In genomic region chr8:123981674-123982073, GRCm38 (mm10) we compare ENCODE assay signal across 8 mouse cellular contexts. TPM values are rescaled to one million over a fixed set of nuclear protein-coding genes. Genes with fewer than 3 reads are reported as not detected.
DNase-seq lines count a peak whose midpoint lies in the region; ATAC-seq and TF ChIP-seq lines count a peak whose summit lies in the region.

No protein-coding gene starts in this region.

- H3K4me2 ChIP-seq in heart, embryonic 15.5 days: peak overlapping the region; percentile 78
- H3K4me2 ChIP-seq in neural tube, embryonic 12.5 days (replicated peaks): peak overlapping the region; percentile 96

- H3K4me1 ChIP-seq in erythroblast, embryonic 14.5 days (ENCODE audit: control insufficient read depth): peaks cover 63% of the 10 kb centered on the region
- peaks cover 5% of the 10 kb centered on the region; the same call in 1 of the 2 replicates for H3K4me1 ChIP-seq in bone marrow, adult 2 months (ENCODE audit: control insufficient read depth, insufficient read depth, low read length)
- peaks cover 41% of the 10 kb centered on the region for H3K4me1 ChIP-seq in heart, embryonic 15.5 days (replicated peaks)
- H3K4me1 ChIP-seq in neural tube, embryonic 12.5 days: peaks cover 10% of the 10 kb centered on the region

- DNase-seq in layer of hippocampus, postnatal 36 days: peak; percentile 42 to 48
- DNase-seq in thymus, adult 18-20 months: no peak
- no peak for DNase-seq in spleen, adult 12 weeks (ENCODE audit: low spot score)

- H3K36me3 ChIP-seq in erythroblast, embryonic 14.5 days (ENCODE audit: control insufficient read depth): peaks cover 80% of the 10 kb centered on the region
- H3K36me3 ChIP-seq in heart, embryonic 15.5 days: no peaks in the 10 kb centered on the region
- H3K36me3 ChIP-seq in neural tube, embryonic 12.5 days: no peaks in the 10 kb centered on the region

- peak overlapping the region; percentile 76; the same call in 1 of the 2 replicates for H3K27ac ChIP-seq in bone marrow, adult 2 months (ENCODE audit: control insufficient read depth, insufficient read depth, low read depth, low read length, poor library complexity)
- no peak overlapping the region for H3K27ac ChIP-seq in heart, embryonic 15.5 days
- H3K27ac ChIP-seq in neural tube, embryonic 12.5 days: no peak overlapping the region

- no peak for TF ChIP-seq POLR2A in bone marrow, adult 2 months (IDR thresholded peaks at IDR 0.05; ENCODE audit: borderline replicate concordance, control insufficient read depth, low read depth, low read length)

- peak overlapping the region; percentile 74 for H3K4me3 ChIP-seq in erythroblast, embryonic 14.5 days (replicated peaks)
- peak overlapping the region; percentile 91 for H3K4me3 ChIP-seq in bone marrow, adult 2 months (replicated peaks; ENCODE audit: control insufficient read depth, low read depth, low read length)
- H3K4me3 ChIP-seq in heart, embryonic 15.5 days: peak overlapping the region; percentile 63
- H3K4me3 ChIP-seq in neural tube, embryonic 12.5 days: no peak overlapping the region

- no peak for TF ChIP-seq CTCF in bone marrow, adult 2 months (IDR thresholded peaks at IDR 0.05; ENCODE audit: control insufficient read depth, insufficient read depth, low read length)

- H3K9me3 ChIP-seq in erythroblast, embryonic 14.5 days (ENCODE audit: control insufficient read depth, low read length): no peaks in the 10 kb centered on the region
- H3K9me3 ChIP-seq in heart, embryonic 15.5 days (replicated peaks): no peaks in the 10 kb centered on the region
- no peaks in the 10 kb centered on the region for H3K9me3 ChIP-seq in neural tube, embryonic 12.5 days

- H3K27me3 ChIP-seq in erythroblast, embryonic 14.5 days (ENCODE audit: control insufficient read depth): no peaks in the 10 kb centered on the region
- H3K27me3 ChIP-seq in heart, embryonic 15.5 days: no peaks in the 10 kb centered on the region
- H3K27me3 ChIP-seq in neural tube, embryonic 12.5 days (replicated peaks): no peaks in the 10 kb centered on the region

- no peak overlapping the region for H3K9ac ChIP-seq in heart, embryonic 15.5 days
- H3K9ac ChIP-seq in neural tube, embryonic 12.5 days: no peak overlapping the region

- WGBS in bone marrow, adult 2 months: 39% methylated on average over 4 of the region's 4 CpGs
- 35% methylated on average over 4 of the region's 4 CpGs for WGBS in heart, embryonic 15.5 days
- WGBS in neural tube, embryonic 12.5 days: 59% methylated on average over 4 of the region's 4 CpGs

- ATAC-seq in erythroblast, adult 5-6 weeks (replicated peaks; ENCODE audit: low FRiP score, poor library complexity, severe bottlenecking): no peak
- ATAC-seq in heart, embryonic 15.5 days (replicated peaks; ENCODE audit: insufficient number of reproducible peaks, insufficient read depth, low FRiP score, low read depth): no peak
- ATAC-seq in neural tube, embryonic 12.5 days (ENCODE audit: low FRiP score, low read depth): no peak

RNA-seq across cellular contexts. Expression of gene Abcb10, which starts 1.2 kb away (rescaled TPM):
- polyA plus RNA-seq in erythroblast, embryonic 14.5 days (2012): 12.9 and 15.2 TPM in 2 replicates
- total RNA-seq in erythroblast, adult 5-6 weeks (2015; ENCODE audit: low replicate concordance): 323 and 353 TPM in 2 replicates
- total RNA-seq in erythroblast, adult 5-6 weeks (2017; ENCODE audit: low replicate concordance): 448 and 511 TPM in 2 replicates
- 78.8 and 100 TPM in 2 replicates for polyA plus RNA-seq in bone marrow, adult 2 months (2011; ENCODE audit: insufficient read depth, insufficient read length, low replicate concordance, missing spikeins)
- 17.1 and 20.6 TPM in 2 replicates for polyA plus RNA-seq in heart, embryonic 15.5 days (2015; fragmentation: Nextera tagmentation; extraction: Ambion mirVana)
- 10 to 100 TPM; 18.5 to 18.8 TPM for total RNA-seq in layer of hippocampus, postnatal 36 days (2021)
- 19.5 and 19.9 TPM in 2 replicates for polyA plus RNA-seq in neural tube, embryonic 12.5 days (2016; fragmentation: Nextera tagmentation; extraction: Ambion mirVana)

RNA-seq across cellular contexts. Expression of gene Nup133, which starts 32.6 kb away (rescaled TPM):
- 0.49 and 0.92 TPM in 2 replicates for polyA plus RNA-seq in erythroblast, embryonic 14.5 days (2012)
- total RNA-seq in erythroblast, adult 5-6 weeks (2015; ENCODE audit: low replicate concordance): 40.0 and 44.9 TPM in 2 replicates
- total RNA-seq in erythroblast, adult 5-6 weeks (2017; ENCODE audit: low replicate concordance): 69.3 and 79.0 TPM in 2 replicates
- 7.5 and 13.5 TPM in 2 replicates for polyA plus RNA-seq in bone marrow, adult 2 months (2011; ENCODE audit: insufficient read depth, insufficient read length, low replicate concordance, missing spikeins)
- polyA plus RNA-seq in heart, embryonic 15.5 days (2015; fragmentation: Nextera tagmentation; extraction: Ambion mirVana): 21.1 and 25.4 TPM in 2 replicates
- total RNA-seq in layer of hippocampus, postnatal 36 days (2021): 10 to 100 TPM; 21.8 to 22.2 TPM
- polyA plus RNA-seq in neural tube, embryonic 12.5 days (2016; fragmentation: Nextera tagmentation; extraction: Ambion mirVana): 38.5 and 39.8 TPM in 2 replicates

RNA-seq across cellular contexts. Expression of gene Taf5l, which starts 39.5 kb away (rescaled TPM):
- polyA plus RNA-seq in erythroblast, embryonic 14.5 days (2012): 1.8 TPM in 2 replicates
- total RNA-seq in erythroblast, adult 5-6 weeks (2015; ENCODE audit: low replicate concordance): 17.6 and 18.6 TPM in 2 replicates
- 16.5 and 24.8 TPM in 2 replicates for total RNA-seq in erythroblast, adult 5-6 weeks (2017; ENCODE audit: low replicate concordance)
- polyA plus RNA-seq in bone marrow, adult 2 months (2011; ENCODE audit: insufficient read depth, insufficient read length, low replicate concordance, missing spikeins): 13.2 and 16.7 TPM in 2 replicates
- 20.3 and 28.9 TPM in 2 replicates for polyA plus RNA-seq in heart, embryonic 15.5 days (2015; fragmentation: Nextera tagmentation; extraction: Ambion mirVana)
- 10 to 100 TPM; 19.6 to 20.8 TPM for total RNA-seq in layer of hippocampus, postnatal 36 days (2021)
- polyA plus RNA-seq in neural tube, embryonic 12.5 days (2016; fragmentation: Nextera tagmentation; extraction: Ambion mirVana): 34.6 and 35.1 TPM in 2 replicates

RNA-seq across cellular contexts. Expression of gene Urb2, which starts 39.6 kb away (rescaled TPM):
- polyA plus RNA-seq in erythroblast, embryonic 14.5 days (2012): 0.09 and 0.17 TPM in 2 replicates
- total RNA-seq in erythroblast, adult 5-6 weeks (2015; ENCODE audit: low replicate concordance): 4.6 and 9.4 TPM in 2 replicates
- total RNA-seq in erythroblast, adult 5-6 weeks (2017; ENCODE audit: low replicate concordance): 4.6 and 5.0 TPM in 2 replicates
- 3.0 and 4.4 TPM in 2 replicates for polyA plus RNA-seq in bone marrow, adult 2 months (2011; ENCODE audit: insufficient read depth, insufficient read length, low replicate concordance, missing spikeins)
- 2.3 and 3.5 TPM in 2 replicates for polyA plus RNA-seq in heart, embryonic 15.5 days (2015; fragmentation: Nextera tagmentation; extraction: Ambion mirVana)
- total RNA-seq in layer of hippocampus, postnatal 36 days (2021): 10 to 100 TPM; 11.8 to 12.5 TPM
- 5.0 and 5.5 TPM in 2 replicates for polyA plus RNA-seq in neural tube, embryonic 12.5 days (2016; fragmentation: Nextera tagmentation; extraction: Ambion mirVana)

Comparison
In these comparisons a context has a peak if more than half of its experiments do, and no peak if none do; other contexts are left out.
1. DNase-seq: peak in layer of hippocampus, postnatal 36 days (2 of 2); none in thymus, adult 18-20 months (0 of 2) and spleen, adult 12 weeks (single experiment).